Mouse (Mus musculus): ENCODE data around the gene Gm10053.
A peak's percentile ranks its signal among the peaks of the same experiment; 100 is the strongest.
"Not testable (repeated sequence)": the region's sequence is repeated elsewhere in the genome, so short reads cannot be mapped to it uniquely, and the experiment has no call there.

The Gm10053 gene

DNA sequence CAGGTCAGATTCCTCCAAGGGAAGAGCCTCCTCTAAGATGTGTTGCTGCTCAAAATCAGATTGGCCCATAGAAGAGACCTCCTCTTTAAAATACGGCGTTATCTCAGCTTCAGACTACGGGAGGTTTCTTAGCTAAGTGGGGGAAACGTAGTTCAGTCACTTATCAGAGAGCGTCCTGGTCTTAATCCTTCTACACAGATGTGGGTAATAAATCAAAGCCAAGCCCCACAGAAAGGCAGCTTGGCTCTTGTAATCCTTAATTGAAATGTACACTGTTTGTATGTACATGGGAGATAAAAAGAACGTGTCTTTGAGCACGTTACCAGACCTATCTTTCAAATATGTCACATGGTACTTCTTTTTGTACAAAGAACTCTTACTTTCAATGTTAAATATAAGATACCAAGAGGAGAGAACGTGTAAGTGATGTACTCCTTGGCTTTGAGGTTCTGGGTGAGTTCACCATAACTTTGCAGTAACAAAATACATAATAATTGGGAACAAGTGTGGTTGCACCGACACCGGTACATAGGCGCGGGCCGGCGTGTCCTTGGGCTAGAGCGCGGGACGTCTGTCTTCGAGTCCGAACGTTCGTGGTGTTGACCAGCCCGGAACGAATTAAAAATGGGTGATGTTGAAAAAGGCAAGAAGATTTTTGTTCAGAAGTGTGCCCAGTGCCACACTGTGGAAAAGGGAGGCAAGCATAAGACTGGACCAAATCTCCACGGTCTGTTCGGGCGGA, at the start of gene Gm10053:
Gene Gm10053, plus strand, starts transcription at position 558 of the 742 bp plus-strand sequence.
- DNase-seq (ENCODE audit: low spot score) = not testable (repeated sequence)

DNA sequence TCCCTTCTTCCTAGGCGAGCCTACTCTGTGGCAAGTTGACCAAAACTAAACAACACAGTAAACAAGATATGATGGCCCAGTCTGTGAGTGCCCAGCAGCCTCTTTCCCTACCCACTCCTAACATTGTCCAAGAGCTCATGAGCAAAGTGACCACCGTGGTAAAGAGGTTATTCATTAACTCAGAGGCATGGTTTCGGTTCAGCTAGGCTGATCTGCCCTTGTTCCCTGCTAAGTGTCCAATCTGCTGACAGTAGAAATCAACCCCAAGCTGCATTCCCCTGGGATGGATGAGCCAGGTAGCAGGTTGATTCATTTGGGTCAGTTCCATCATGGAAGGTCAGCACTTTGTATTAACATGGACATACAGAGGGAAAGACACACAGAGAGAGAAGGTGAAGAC, 33.4 kb upstream of the Gm10053 start:
- no peak for DNase-seq (ENCODE audit: low spot score)

DNA sequence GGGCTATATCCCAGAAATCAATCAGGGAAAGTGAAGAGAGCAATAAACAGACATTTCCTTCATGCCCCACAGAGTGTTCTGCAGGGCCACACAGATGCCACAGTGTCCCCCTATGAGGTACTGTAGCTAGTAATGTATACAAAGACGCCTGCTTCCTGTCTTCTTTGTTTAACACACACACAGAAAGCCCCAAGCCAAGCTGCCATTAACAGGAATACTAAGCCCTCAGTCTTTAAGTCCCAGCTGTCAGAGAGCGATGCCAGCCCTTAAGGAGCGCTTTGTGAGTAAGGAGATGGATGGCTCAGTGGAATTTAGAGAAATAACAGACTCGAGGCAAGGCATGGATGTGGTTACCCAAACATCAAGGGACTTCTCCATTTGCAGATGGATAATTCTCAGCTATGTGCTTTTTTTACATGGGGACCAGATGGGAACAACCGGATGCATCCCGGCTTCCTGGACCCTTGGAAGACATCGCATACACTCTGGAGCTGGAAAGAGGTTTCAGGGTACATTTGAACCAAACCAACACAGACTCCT, 30.4 kb upstream of the Gm10053 start:
- no peak for DNase-seq (ENCODE audit: low spot score)

DNA sequence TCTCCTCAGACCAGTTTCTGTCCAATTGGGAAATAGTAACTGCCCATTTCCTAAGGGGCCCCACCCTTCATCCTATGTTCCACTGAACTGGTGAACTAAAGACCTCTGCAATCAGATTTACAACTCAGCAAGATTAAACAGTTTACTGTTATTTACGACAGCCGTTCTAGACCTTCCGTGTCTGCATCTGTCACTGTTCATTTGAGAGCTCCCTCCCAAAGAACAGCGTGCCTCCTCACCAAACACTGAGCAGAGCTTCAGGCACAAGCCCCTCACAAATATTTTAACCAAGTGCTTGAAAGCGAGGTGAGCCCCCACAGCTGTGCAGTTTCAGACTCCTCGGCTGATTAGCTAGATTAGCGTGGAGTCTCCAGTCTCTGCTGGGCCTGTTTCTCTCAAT, 27.1 kb upstream of the Gm10053 start:
- DNase-seq (ENCODE audit: low spot score) = no peak

DNA sequence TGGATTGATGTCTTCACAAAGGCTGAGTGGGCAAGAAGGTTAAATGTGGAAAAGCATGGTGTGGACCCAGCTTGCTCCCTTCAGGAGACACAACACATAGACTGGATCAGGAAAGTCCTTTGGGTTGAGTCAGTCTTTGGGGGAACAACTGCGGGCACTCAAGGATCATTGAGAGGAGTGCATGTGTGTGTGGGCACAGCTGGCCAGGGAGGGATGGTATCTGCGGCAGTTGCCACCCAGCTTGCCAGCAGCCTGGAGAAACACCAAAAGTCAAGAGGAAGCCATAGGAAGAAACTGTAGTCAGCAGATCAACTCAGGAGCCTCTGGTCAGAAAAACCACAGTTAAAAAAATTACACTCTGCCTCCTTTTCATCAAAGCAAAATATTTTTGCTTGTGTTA, 26.6 kb upstream of the Gm10053 start:
- no peak for DNase-seq (ENCODE audit: low spot score)

DNA sequence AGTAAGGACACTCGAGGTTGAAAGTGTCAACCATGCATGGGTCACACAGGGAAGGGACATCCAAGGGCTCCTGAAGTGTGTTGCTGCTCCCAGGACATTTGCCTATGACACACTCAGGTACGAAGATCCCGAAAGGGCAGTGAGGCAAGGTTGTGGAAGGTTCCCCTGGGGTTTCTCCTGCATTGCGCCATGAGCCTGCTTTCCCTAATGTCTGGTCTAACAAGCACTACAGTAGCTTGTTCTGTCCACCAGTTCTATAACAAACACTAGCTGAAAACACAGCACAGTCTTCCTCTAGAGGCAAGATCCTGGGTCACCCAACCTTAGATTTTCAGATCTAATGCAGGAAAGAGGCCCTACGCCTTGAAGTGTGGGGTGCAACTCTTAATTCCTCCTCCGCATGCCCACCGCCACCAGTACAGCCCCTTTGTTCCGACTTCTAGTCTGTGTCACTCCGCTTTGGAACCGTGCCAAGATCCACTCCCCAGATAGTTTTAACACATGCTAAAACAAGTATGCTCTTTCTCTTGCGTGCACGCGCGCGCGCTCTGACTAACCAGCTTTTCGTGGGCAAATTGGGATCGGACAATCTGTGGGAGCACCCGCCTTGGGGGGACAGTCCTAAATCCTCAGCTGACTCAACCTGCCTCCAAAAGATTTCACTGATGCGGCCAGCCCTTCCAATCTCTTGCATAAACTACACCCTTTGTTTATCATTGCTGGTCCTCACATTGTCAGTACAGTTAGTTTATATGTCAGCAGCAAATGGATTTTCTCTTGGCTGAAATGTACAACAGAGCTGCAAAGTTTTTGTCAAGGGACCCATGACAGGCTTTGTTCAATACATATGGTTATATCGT, 23.8 kb upstream of the Gm10053 start:
- DNase-seq (ENCODE audit: low spot score) = no peak

DNA sequence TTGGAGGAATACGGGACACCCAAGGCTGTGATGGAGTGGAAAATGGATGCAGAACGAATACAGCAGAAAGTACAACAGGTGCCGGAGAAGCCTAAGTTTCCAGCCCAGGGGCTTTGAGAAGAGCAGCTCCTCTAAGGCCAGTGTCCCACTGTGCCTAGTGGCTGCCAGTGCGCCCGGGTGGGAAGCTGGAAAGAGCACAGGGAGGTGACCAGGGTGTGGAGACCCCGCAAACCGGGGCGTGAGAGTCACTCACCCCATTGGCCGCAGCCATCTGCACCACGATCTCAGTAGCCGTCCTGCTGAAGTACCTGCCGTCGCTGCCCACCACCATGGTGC, 14.2 kb upstream of the Gm10053 start:
- no peak for DNase-seq (ENCODE audit: low spot score)

DNA sequence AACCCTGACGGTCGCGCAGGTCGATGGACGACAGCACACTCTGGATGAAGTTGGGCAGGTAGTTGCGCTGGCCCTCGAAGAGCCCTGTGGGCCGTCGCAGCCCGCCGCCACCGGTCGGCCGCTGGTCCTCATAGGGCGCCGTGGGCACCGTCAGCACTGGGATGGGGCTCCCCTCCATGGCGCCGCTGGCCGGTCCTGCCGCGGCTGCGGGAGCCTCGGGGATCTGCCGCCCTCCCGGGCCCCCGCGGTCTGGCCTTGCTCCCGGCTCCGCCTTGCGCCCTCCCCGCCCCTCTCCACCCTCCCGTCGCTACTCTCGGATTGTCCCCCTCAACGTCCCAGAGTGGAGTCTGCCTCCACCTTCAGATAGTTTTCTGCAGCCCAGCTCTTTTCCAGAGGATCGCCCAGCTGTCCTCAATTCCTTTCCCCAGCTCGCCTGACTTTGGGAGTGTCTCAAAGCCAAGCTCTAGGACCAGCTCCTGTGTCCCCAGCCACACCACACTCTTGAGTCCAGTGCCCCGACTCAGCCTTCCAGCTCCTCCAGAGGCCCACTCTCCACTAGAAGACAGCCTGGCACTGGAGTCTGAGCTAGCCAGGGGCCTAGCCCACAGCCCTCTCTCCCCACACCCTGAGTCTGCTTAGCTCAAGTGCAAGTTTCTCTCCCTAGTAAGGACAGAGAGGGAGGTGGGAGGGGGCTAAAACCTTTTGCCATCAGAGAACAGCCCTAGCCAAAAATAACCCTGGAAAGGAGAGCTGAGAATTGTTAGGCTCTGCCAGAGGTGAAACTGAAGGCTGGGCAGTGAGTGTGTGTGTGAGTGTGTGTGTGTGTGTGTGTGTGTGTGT, 13.7 kb upstream of the Gm10053 start, which contains the start of gene Pgm5:
Gene Pgm5, minus strand, starts transcription at position 244 of the 840 bp plus-strand sequence.
- DNase-seq (ENCODE audit: low spot score) = no peak

DNA sequence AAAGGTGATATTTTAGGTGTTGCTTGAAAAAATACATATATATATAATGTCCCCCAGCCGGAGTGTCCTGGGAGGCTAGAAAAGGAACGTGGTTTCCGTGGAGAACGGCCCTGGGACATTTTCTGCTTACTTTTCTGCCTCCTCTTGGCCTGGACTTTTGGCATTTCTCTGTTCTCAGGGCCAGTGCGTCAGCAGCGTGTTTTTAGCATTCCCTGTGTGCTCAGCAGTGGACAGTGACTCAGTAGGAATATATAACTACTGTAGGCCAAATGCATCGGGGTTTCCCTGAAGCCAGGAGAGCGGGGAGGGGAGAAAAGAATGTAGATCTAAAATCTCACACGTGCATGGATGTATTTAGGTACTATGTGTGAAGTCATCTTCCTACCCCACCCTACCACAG, 10.1 kb upstream of the Gm10053 start:
- DNase-seq (ENCODE audit: low spot score) = no peak

DNA sequence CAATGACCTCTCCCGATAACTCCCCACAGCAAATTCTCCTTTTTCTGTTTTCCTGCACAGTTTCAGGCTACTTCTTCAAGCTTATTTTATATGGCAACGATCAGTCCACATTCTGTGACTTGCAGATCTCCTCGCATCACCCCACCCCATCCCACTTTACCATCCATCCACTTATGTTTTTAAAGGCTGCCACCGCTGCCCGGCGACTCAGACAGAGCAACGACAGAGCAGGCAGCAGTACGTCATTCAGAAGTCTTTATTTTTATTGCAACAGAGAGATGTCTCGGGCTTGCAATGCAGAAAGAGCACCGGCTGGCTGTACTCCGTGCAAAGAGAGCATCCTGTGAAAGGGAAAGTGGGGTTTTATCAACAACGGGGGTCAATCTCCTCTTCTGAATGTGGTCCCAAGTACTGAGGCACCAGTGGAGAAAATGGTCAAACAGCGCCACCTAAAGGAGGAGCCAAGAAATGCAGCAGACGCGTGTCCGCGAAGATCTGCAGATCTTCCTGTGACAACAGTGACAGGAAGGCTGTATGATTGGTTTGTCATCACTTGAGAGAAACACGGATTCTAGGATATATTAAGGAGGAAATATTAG, 4.3 kb upstream of the Gm10053 start:
- DNase-seq (ENCODE audit: low spot score) = peak; percentile 51

DNA sequence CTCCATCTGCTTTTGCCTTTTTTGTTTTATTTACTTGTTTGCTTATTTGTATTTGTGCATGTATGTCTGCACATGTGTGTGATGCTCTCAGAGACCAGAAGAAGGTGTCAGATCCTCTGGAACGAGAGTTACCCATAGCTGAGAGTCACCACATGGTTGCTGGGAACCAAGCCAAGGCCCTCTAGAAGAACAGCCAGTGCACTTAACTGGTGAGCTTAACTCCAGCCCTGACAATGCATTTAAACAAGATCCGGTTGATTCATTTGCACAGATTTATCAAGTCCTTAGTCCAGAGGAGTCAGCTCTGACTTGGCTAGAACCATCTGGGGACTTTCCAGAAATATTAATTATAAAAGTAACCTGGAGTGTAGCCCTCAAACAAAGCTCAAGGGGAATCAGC, 1.6 kb upstream of the Gm10053 start:
- DNase-seq (ENCODE audit: low spot score) = no peak

DNA sequence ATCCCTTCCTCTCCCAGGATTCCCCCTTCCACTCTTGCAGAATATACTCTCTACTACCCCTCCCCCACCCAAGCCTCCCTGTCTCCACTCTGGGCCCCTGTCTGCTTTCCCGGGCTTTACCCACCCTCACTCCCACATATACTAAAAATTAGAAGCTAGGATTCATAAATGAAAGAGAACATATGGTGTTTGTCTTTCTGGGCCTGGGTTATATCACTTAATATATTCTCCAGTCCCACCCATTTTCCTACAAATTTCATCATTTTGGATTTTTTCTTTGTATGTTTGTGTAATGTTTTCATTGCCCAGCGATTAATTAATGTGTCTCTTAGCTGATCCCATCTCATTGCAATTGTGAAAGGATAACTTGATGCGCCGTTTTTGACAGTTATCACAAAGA, 5.8 kb downstream of the Gm10053 start:
- no peak for DNase-seq (ENCODE audit: low spot score)

DNA sequence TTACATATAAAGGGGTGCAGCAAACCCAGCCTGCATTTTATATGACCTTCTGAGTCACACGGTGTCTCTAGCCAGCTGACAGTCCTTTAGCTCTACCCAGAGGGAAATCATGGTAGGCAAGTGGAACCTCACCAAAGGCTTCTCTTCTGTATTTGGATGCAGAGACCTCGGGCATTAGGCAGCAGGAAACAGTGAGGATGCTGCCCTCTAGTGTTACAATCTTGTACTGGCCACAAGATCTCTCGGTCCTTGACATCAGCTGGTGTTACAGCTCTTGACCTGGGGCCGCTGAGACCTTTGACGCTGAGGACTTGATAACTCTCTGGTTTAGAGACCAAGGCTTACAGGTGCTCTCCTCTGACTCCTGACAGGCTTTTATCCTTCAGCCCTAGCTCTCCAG, 10.0 kb downstream of the Gm10053 start:
- peak; percentile 45 for DNase-seq (ENCODE audit: low spot score)

DNA sequence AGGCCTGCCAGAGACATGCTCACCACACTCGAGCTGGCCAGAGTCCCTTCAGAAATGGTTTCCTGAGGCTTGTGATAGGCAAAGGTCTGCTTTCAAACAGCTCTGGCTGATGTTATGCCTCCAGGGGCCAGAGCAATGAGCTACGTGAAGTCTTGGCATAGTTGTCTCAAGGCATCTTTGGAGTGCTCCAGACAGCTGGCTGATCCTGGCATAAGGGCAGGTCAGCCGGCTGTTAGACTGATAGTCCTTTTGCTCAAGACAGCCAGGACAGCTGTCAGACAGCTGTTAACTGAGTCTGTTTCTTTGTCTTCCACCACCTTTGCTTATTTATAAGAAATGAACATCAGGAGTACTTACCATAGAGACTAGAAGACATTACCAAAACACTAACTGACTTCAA, 11.4 kb downstream of the Gm10053 start:
- no peak for DNase-seq (ENCODE audit: low spot score)

DNA sequence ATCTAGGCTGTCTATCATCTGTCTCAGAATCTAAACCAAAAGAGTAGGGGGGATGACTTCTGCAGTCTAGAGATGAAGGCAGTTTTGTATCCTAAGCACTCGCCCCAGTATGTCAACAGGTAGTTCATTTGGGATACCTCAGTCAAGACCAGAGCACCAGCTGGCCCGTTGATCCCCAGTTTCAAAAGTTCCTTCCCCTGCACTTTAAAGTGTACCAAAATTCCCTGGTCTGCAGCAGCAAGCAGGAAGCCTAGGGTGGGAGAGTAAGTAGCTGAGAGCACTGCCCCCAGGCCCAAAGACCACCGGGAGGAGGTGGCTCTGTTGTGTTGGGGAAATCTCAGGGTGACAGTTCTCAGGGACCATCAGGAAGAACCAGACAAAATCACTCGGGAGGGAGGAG, 21.1 kb downstream of the Gm10053 start:
- no peak for DNase-seq (ENCODE audit: low spot score)

DNA sequence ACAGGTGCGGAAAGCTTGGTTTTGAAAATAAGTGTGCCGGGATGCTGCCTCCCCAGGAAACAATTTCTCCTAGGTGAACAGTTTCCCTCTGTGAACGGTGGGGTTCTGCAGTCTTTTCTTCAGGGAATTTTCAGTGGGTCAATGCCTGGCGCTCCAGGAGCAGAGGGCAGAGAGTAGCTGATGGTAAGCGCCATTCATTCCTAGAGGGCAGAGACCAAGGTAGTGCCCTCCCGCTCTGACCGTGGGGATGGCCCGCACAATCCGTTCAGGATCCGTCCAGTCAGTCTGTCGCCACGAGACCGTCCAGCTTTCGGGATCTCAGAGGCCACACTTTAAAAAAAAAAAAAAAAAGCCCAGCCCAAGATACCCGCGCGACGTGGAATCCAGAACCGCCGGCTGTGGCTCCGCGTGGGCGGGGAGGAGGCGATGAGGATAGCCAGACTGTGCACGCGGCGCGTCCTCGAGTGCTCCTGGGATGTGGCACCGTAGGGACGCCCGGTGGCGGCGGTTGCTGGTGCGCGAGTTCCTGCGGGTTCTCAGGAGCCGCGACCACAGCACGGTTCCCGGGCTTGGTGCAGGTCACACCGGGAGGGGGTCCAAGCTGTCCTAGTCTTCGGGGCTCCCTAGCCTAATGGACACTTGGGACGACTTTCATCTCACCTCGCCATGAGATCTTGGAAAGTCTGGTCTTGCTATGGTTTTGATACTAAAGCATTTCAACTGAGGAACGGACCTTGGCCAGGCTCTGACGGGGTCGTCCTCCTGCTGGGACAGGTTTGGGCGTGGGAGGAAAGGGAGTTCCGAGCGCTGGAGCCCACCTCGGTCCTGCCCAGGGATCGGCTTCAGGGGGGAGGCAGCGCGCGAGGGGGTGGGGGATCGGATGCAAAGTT, 21.8 kb downstream of the Gm10053 start:
- DNase-seq (ENCODE audit: low spot score) = no peak

DNA sequence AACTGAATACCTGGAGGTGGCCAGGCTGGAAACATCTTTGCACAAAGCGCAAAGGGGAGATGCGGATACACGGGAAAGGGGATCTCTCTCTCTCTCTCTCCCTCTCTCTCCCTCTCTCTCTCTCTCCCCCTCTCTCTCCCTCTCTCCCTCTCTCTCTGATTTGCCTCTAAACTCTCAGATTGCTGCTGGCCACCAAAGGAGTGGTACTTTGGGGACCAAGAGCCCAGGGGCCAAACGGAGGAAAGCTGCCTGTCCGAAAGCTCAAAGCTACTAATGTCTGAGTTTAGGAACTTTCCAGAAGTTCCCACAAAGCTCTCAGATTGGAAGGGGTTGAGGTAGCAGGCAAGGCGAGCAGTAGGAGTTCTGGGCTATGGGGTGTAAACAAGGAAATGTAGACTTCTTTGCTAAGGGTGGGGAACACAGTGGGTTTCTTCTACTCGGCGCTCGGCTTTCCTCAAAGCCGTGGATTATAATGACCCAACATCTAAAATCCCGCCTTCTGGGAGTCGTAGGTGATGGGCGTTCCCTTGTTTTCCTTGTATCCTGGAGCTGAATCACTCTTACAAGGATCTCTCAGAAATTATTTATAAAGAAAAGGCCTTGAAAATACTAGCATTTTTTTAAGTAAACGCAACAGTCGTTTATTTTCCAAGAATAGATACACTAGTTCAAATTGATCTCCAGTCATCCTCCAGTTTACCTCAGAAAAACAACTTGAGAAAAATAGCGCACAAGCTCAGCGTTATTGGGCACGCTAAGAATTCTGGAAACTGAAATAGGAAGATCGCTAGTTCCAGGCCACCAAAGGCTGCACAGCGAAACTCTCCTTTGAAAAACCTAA, 22.6 kb downstream of the Gm10053 start:
- no peak for DNase-seq (ENCODE audit: low spot score)

DNA sequence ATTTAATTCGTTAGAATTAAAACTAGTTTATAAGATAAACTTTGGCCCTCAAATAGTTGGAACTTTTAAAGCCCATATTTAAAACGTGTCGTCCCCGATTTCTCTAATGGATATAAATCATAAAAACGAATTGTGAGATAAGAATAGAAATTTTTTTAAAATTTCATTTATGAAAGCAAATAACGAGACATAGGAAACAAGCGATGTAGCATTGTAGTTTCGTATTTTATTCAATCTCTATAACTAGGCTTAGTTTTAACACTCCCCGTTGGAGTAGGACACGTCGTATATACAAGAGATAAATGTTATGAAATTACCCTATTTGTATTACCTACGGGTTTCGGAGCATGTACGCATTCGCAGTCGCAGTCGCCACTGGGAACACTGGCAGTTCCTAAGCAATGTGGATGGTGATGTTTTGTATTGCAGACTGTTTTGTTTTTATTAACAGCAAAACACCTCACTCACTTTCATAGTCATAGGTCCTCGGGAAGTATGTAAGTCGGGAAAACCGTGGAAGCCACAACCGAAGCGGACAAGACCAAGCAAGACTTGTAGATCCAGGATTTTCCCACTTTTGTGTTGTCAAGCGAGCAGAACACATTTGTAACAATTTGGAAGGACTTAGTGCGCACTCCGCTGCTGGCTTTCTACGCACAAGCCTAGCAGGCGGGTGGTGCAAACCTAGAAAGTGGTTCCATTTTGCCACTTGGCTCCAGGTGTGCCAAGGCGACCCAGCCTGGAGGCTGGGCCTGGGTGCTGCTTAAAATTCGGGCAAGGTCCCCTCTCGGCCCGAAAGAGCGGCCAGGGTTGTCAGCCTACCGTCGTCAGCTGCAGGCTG, 23.5 kb downstream of the Gm10053 start:
- no peak for DNase-seq (ENCODE audit: low spot score)
